Mouse (Mus musculus) E14TG2a.4 (cell line): Measurements from ENCODE around the gene Sgsh.

Source experiments
- H3K27me3 ChIP-seq: 2 replicates; pipeline ENCODE4 v1.6.1; 2014; ENCODE audit warnings: low read length, control low read depth; ENCODE audit not compliant: insufficient read depth
- H3K36me3 ChIP-seq: 2 replicates; pipeline ENCODE4 v1.6.1; 2014; ENCODE audit warnings: low read length, control low read depth; ENCODE audit not compliant: insufficient read depth
- H3K4me1 ChIP-seq: replicated peaks from 2 replicates; pipeline ENCODE4 v1.6.1; 2014; ENCODE audit warnings: low read depth, low read length, control low read depth
- H3K4me3 ChIP-seq: replicated peaks from 2 replicates; pipeline ENCODE4 v1.5.1; 2014; ENCODE audit warnings: mild to moderate bottlenecking, low read length
- H3K9me3 ChIP-seq: 2 replicates; pipeline ENCODE4 v1.6.1; 2014; ENCODE audit warnings: low read length, control low read depth
- CTCF ChIP-seq: conservative IDR thresholded peaks from 2 replicates; pipeline ENCODE4 v1.5.1; 2014; ENCODE audit warnings: low read length
- NANOG ChIP-seq: IDR thresholded peaks from 2 replicates; pipeline ENCODE4 v1.6.1; 2014; ENCODE audit warnings: borderline replicate concordance, low read length, mixed read lengths
- POU5F1 ChIP-seq: IDR thresholded peaks from 2 replicates; pipeline ENCODE4 v1.6.1; 2014; ENCODE audit warnings: low read length, borderline replicate concordance

Gene Sgsh

GRCm38 (mm10) chr11:119382338-119382850 is 27.1 kb upstream of the Sgsh start:
- TF ChIP-seq POU5F1 (no peak), CTCF (no peak)
- Histone ChIP-seq H3K27me3 (no peaks in the 10 kb centered on the region), H3K9me3 (no peaks in the 10 kb centered on the region), H3K36me3 (no peaks in the 10 kb centered on the region; the same call in 1 of the 2 replicates), H3K4me3 (no peak overlapping the region), H3K4me1 (peaks cover 50% of the 10 kb centered on the region)

- Histone ChIP-seq H3K4me1 (peaks cover 44% of the 10 kb centered on the region), H3K36me3 (no peaks in the 10 kb centered on the region; the same call in 1 of the 2 replicates), H3K9me3 (no peaks in the 10 kb centered on the region), H3K4me3 (no peak overlapping the region), H3K27me3 (no peaks in the 10 kb centered on the region)
- TF ChIP-seq CTCF (no peak), NANOG (no peak), POU5F1 (no peak)
Observed at GRCm38 (mm10) chr11:119381631-119382337, 26.4 kb upstream of the Sgsh start.

GRCm38 (mm10) chr11:119378551-119378950 is 23.2 kb upstream of the Sgsh start:
- TF ChIP-seq NANOG = no peak
- peaks cover 48% of the 10 kb centered on the region for H3K4me1 ChIP-seq

GRCm38 (mm10) chr11:119377326-119377725 is 22.0 kb upstream of the Sgsh start:
- no peak overlapping the region for H3K4me3 ChIP-seq
- no peaks in the 10 kb centered on the region for H3K27me3 ChIP-seq
- H3K9me3 ChIP-seq = no peaks in the 10 kb centered on the region
- H3K36me3 ChIP-seq = no peaks in the 10 kb centered on the region; the same call in 1 of the 2 replicates
- peaks cover 42% of the 10 kb centered on the region for H3K4me1 ChIP-seq
- TF ChIP-seq CTCF = no peak
- no peak for TF ChIP-seq NANOG
- no peak for TF ChIP-seq POU5F1

More at GRCm38 (mm10) chr11:119378551-119378950, 23.2 kb upstream of the Sgsh start:
- Histone ChIP-seq H3K36me3 (no peaks in the 10 kb centered on the region; the same call in 1 of the 2 replicates), H3K9me3 (no peaks in the 10 kb centered on the region), H3K4me3 (no peak overlapping the region), H3K27me3 (no peaks in the 10 kb centered on the region)

GRCm38 (mm10) chr11:119375425-119375824 is 20.1 kb upstream of the Sgsh start:
- Histone ChIP-seq H3K27me3 (no peaks in the 10 kb centered on the region), H3K36me3 (no peaks in the 10 kb centered on the region; the same call in 1 of the 2 replicates), H3K4me3 (no peak overlapping the region), H3K4me1 (peaks cover 27% of the 10 kb centered on the region), H3K9me3 (no peaks in the 10 kb centered on the region)
- no peak for TF ChIP-seq POU5F1
- TF ChIP-seq CTCF = no peak
- TF ChIP-seq NANOG = no peak

GRCm38 (mm10) chr11:119363534-119364145 is 8.3 kb upstream of the Sgsh start:
- TF ChIP-seq CTCF (peak; percentile 95), NANOG (no peak), POU5F1 (no peak)
- Histone ChIP-seq H3K4me3 (peak overlapping the region; percentile 54), H3K36me3 (no peaks in the 10 kb centered on the region), H3K4me1 (peaks cover 29% of the 10 kb centered on the region), H3K9me3 (no peaks in the 10 kb centered on the region), H3K27me3 (0 out of 2 replicates have a peak, but pooled peaks cover 1% of the 10 kb centered on the region)

- TF ChIP-seq POU5F1 (no peak), NANOG (no peak), CTCF (no peak)
- Histone ChIP-seq H3K4me3 (peak overlapping the region; percentile 54), H3K4me1 (peaks cover 25% of the 10 kb centered on the region), H3K27me3 (no peaks in the 10 kb centered on the region), H3K36me3 (peaks cover 2% of the 10 kb centered on the region; the same call in 1 of the 2 replicates), H3K9me3 (no peaks in the 10 kb centered on the region)
Observed at GRCm38 (mm10) chr11:119362769-119363533, 7.6 kb upstream of the Sgsh start.

- peaks cover 5% of the 10 kb centered on the region; the same call in 1 of the 2 replicates for H3K36me3 ChIP-seq
- TF ChIP-seq POU5F1 = no peak
- TF ChIP-seq NANOG = no peak
- TF ChIP-seq CTCF = no peak
- H3K9me3 ChIP-seq = no peaks in the 10 kb centered on the region
- H3K4me3 ChIP-seq = no peak overlapping the region
- peaks cover 34% of the 10 kb centered on the region for H3K4me1 ChIP-seq
- peaks cover 24% of the 10 kb centered on the region for H3K27me3 ChIP-seq
Observed at GRCm38 (mm10) chr11:119359089-119359488, 3.8 kb upstream of the Sgsh start.
